Mouse (Mus musculus) liver, embryonic 14.5 days (tissue): ENCODE measurements around the gene B4galnt1. TPM values are rescaled to one million over a fixed set of nuclear protein-coding genes. Genes with fewer than 3 reads are reported as not detected.
"Not testable (repeated sequence)": the region's sequence is repeated elsewhere in the genome, so short reads cannot be mapped to it uniquely, and the experiment has no call there.

Experiments
- ATAC-seq: fragments of 200-750 bp; cut with Nextera tagmentation; 2 replicates; pipeline ENCODE4 v1.8.0; 2017; ENCODE audit warnings: moderate number of reproducible peaks, mild to moderate bottlenecking, moderate library complexity; ENCODE audit not compliant: insufficient read depth
- DNase-seq, 3 experiments: peaks; one replicate each; pipeline ENCODE4 v3.0.0-alpha.2; 2012 to 2013; ENCODE audit warnings: low read depth in 3 of 3, low spot score in 3 of 3
- H3K27ac ChIP-seq: fragments of 300-500 bp; sonication (generic); 2 replicates; pipeline ENCODE4 v1.5.1; 2014; ENCODE audit warnings: moderate library complexity, mild to moderate bottlenecking, control low read depth, inconsistent platforms
- H3K27me3 ChIP-seq: fragments of 300-500 bp; sonication (generic); 2 replicates; pipeline ENCODE4 v1.6.1; 2014; ENCODE audit warnings: mild to moderate bottlenecking, low read length, moderate library complexity; ENCODE audit not compliant: control insufficient read depth, insufficient read depth
- H3K36me3 ChIP-seq: fragments of 300-500 bp; sonication (generic); replicated peaks from 2 replicates; pipeline ENCODE4 v1.6.1; 2014; ENCODE audit warnings: low read depth; ENCODE audit not compliant: control insufficient read depth, insufficient read depth
- H3K4me1 ChIP-seq, 2 experiments: fragments of 200-500 bp in 1 of 2; fragments of 300-500 bp in 1 of 2; sonication (generic) in 1 of 2; replicated peaks; 2 replicates each; pipeline ENCODE4 v1.6.1; 2012 to 2014; ENCODE audit warnings: antibody characterized with exemption in 1 of 2, inconsistent platforms in 1 of 2, low read length in 1 of 2; ENCODE audit not compliant: control insufficient read depth in 2 of 2, insufficient read depth in 2 of 2
- H3K4me2 ChIP-seq: fragments of 300-500 bp; sonication (generic); 2 replicates; pipeline ENCODE4 v1.6.1; 2014; ENCODE audit warnings: low read depth, mild to moderate bottlenecking, control low read depth, moderate library complexity
- H3K4me3 ChIP-seq, 2 experiments: fragments of 200-500 bp in 1 of 2; fragments of 300-500 bp in 1 of 2; sonication (generic) in 1 of 2; 2 replicates each; pipeline ENCODE4 v1.5.1; 2012 to 2014; ENCODE audit warnings: low read depth in 2 of 2, low read length in 2 of 2, mild to moderate bottlenecking in 2 of 2, control low read depth in 1 of 2, inconsistent platforms in 1 of 2, moderate library complexity in 1 of 2; ENCODE audit not compliant: insufficient read depth in 1 of 2
- H3K9ac ChIP-seq: fragments of 300-500 bp; sonication (generic); replicated peaks from 2 replicates; pipeline ENCODE4 v1.6.1; 2014; ENCODE audit warnings: mild to moderate bottlenecking, control low read depth, moderate library complexity
- H3K9me3 ChIP-seq: fragments of 300-500 bp; sonication (generic); 2 replicates; pipeline ENCODE4 v1.6.1; 2016; ENCODE audit warnings: low read length, mixed read lengths; ENCODE audit not compliant: control insufficient read depth
- CTCF ChIP-seq: IDR thresholded peaks from 2 replicates; pipeline ENCODE4 v1.5.1; 2016; ENCODE audit warnings: antibody characterized with exemption, low read depth, control low read depth
- EP300 ChIP-seq: IDR thresholded peaks from 2 replicates; pipeline ENCODE4 v1.6.1; 2016; ENCODE audit warnings: antibody characterized with exemption, low read depth
- WGBS: fragments of 180-500 bp; shearing (Covaris S2); extraction: QIAGEN DNeasy Blood & Tissue Kit; methylation state at CpG from one replicate; pipeline ENCODE4 v1.1.7; 2014; ENCODE audit not compliant: insufficient replicate concordance; 5-methylcytosine and 5-hydroxymethylcytosine counted together
- polyA plus RNA-seq, 2 experiments: library from polyadenylated mRNA; depleted of rRNA in 1 of 2; stranded (reverse) in 1 of 2; unstranded in 1 of 2; fragments of >200 nt; fragmentation: Nextera tagmentation in 1 of 2; extraction: Ambion mirVana in 1 of 2; gene quantifications; 2 replicates each; pipeline versions ENCODE4 v1.2.1 to v1.2.3; 2012 to 2014

B4galnt1 gene
- polyA plus RNA-seq, 2 experiments, result 10.4 to 17.1 TPM

DNA sequence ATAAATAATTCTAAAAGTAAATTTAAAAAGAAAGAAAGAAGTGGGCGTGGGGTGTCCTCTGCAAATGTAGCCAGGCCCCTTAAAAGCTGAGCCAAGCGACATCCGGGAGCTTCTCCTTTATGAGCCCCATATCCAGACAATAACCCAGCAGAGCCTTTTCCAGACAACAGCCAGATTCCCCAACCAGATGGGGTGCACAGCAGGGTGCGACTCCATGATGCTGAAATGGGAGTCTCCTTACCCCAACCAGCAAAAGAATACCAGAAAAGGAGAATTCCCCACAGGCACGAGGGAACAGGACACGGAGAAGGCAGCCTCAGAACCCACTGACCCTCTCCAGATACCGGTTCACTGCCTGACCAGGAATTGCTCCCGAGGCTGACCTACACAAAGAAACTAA is 21.8 kb upstream of the B4galnt1 start:
- Histone ChIP-seq H3K4me2 (no peak overlapping the region), H3K36me3 (no peaks in the 10 kb centered on the region), H3K4me1 (peaks cover 0 to 10% of the 10 kb centered on the region in 2 experiments; a peak in 2 of 4 replicates), H3K4me3 (no peak overlapping the region), H3K9ac (no peak overlapping the region), H3K27me3 (no peaks in the 10 kb centered on the region), H3K9me3 (no peaks in the 10 kb centered on the region), H3K27ac (no peak overlapping the region)
- DNase-seq (no peak), ATAC-seq (no peak)
- TF ChIP-seq EP300, result no peak
- no peak for TF ChIP-seq CTCF
- WGBS, result 73% methylated on average over 8 of the region's 8 CpGs

- H3K4me2 ChIP-seq, result no peak overlapping the region
- H3K4me1 ChIP-seq, result 0 out of 4 replicates have a peak, but pooled peaks cover 0 to 2% of the 10 kb centered on the region in 2 experiments
- no peaks in the 10 kb centered on the region for H3K9me3 ChIP-seq
- 64% methylated on average over 7 of the region's 7 CpGs for WGBS
- ATAC-seq, result no peak
- H3K27me3 ChIP-seq, result no peaks in the 10 kb centered on the region
- TF ChIP-seq EP300, result no peak
- no peak for TF ChIP-seq CTCF
- no peak overlapping the region for H3K9ac ChIP-seq
- no peaks in the 10 kb centered on the region for H3K36me3 ChIP-seq
- H3K27ac ChIP-seq, result no peak overlapping the region
- DNase-seq, result no peak
- no peak overlapping the region for H3K4me3 ChIP-seq
Observed at GRCm38 (mm10) chr10:127144536-127144935, 20.5 kb upstream of the B4galnt1 start.

- Histone ChIP-seq H3K27me3 (no peaks in the 10 kb centered on the region), H3K9me3 (no peaks in the 10 kb centered on the region), H3K9ac (no peak overlapping the region), H3K4me3 (no peak overlapping the region), H3K4me2 (no peak overlapping the region), H3K36me3 (no peaks in the 10 kb centered on the region), H3K27ac (no peak overlapping the region), H3K4me1 (0 out of 4 replicates have a peak, but pooled peaks cover 0 to 2% of the 10 kb centered on the region in 2 experiments)
- no peak for TF ChIP-seq EP300
- TF ChIP-seq CTCF, result no peak
- DNase-seq, result no peak
- WGBS, result 67% methylated on average over 5 of the region's 5 CpGs
- no peak for ATAC-seq
Observed at GRCm38 (mm10) chr10:127145303-127145702, 19.7 kb upstream of the B4galnt1 start.

DNA sequence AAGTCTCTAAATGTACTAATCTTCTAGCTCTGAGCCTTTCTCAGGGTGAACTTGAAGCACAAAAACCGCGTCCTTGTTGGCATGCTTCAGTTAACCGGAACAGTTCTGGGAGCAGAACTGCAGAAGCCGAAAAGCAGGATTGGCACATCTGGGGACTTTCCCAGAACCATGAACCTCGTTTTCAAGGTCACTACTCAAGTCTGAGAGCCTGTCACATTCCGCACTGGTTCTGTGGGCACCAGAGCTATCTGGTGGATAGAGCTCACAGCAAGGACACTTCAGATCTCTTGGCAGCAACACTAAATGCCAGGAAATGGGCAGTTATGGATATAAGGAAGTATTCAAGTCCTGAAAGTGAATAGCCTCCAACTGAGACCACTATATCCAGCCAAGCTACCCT is 17.9 kb upstream of the B4galnt1 start:
- WGBS, result 64% methylated on average over 6 of the region's 6 CpGs
- no peak for ATAC-seq

GRCm38 (mm10) chr10:127150471-127150872 is 14.6 kb upstream of the B4galnt1 start:
- Histone ChIP-seq H3K4me2 (no peak overlapping the region), H3K27ac (no peak overlapping the region), H3K9me3 (no peaks in the 10 kb centered on the region), H3K27me3 (no peaks in the 10 kb centered on the region), H3K4me3 (no peak overlapping the region), H3K4me1 (peaks cover 0 to 7% of the 10 kb centered on the region in 2 experiments; a peak in 1 of 4 replicates), H3K36me3 (no peaks in the 10 kb centered on the region), H3K9ac (no peak overlapping the region)
- 58% methylated on average over 4 of the region's 4 CpGs for WGBS
- no peak for ATAC-seq
- no peak for TF ChIP-seq EP300
- no peak for TF ChIP-seq CTCF
- DNase-seq, result no peak

More for the DNA sequence above, 17.9 kb upstream of the B4galnt1 start:
- no peak overlapping the region for H3K4me3 ChIP-seq
- H3K9ac ChIP-seq, result no peak overlapping the region
- peaks cover 0 to 5% of the 10 kb centered on the region in 2 experiments; a peak in 1 of 4 replicates for H3K4me1 ChIP-seq
- H3K27ac ChIP-seq, result no peak overlapping the region
- H3K27me3 ChIP-seq, result no peaks in the 10 kb centered on the region
- no peak for TF ChIP-seq CTCF
- no peak for TF ChIP-seq EP300
- H3K4me2 ChIP-seq, result no peak overlapping the region
- H3K36me3 ChIP-seq, result no peaks in the 10 kb centered on the region
- no peaks in the 10 kb centered on the region for H3K9me3 ChIP-seq
- no peak for DNase-seq

- WGBS, result 76% methylated on average over 3 of the region's 3 CpGs
- not testable (repeated sequence) for H3K36me3 ChIP-seq, H3K27me3 ChIP-seq, H3K9ac ChIP-seq, ATAC-seq, H3K4me2 ChIP-seq, H3K4me1 ChIP-seq, H3K27ac ChIP-seq, H3K4me3 ChIP-seq, DNase-seq, H3K9me3 ChIP-seq
Observed at GRCm38 (mm10) chr10:127151233-127151632, 13.8 kb upstream of the B4galnt1 start.

DNA sequence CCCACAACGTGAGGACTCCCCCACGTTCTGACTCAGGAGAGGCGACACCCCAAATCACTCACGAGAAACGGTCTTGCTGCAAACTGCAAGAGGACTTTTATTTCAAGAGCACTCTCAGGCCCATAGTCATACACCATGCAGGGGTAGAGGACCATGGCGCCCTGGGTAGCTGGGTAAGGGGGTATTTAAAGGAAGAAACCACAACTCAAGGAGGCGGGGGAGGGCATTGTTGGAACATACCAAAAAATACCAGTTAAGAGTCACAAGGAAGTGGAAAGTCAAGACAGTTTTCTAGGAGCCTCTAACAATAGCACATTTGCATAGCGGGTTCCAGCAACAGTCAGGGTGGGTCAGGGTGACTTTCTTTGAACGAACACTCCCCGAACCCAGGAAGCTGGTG is 12.5 kb upstream of the B4galnt1 start:
- not testable (repeated sequence) for ATAC-seq, H3K4me2 ChIP-seq, H3K36me3 ChIP-seq, H3K27me3 ChIP-seq, H3K4me1 ChIP-seq, DNase-seq, H3K9me3 ChIP-seq, H3K9ac ChIP-seq, H3K4me3 ChIP-seq, H3K27ac ChIP-seq
- WGBS, result 70% methylated on average over 10 of the region's 10 CpGs
